Mouse (Mus musculus): ENCODE measurements around the gene Adam17. TPM values are rescaled to one million over a fixed set of nuclear protein-coding genes. Genes with fewer than 3 reads are reported as not detected.

Adam17 gene
- polyA plus RNA-seq, 1 experiment from 2014 or later = 20.0 TPM

- H3K27ac ChIP-seq (replicated peaks) = no peak overlapping the region
- H3K4me2 ChIP-seq (replicated peaks) = no peak overlapping the region
- H3K9ac ChIP-seq (replicated peaks) = no peak overlapping the region
- H3K4me1 ChIP-seq = no peaks in the 10 kb centered on the region
- no peaks in the 10 kb centered on the region for H3K27me3 ChIP-seq
- no peak for ATAC-seq (replicated peaks)
- H3K4me3 ChIP-seq = no peak overlapping the region
- H3K9me3 ChIP-seq = no peaks in the 10 kb centered on the region
- 94% methylated on average over 5 of the region's 5 CpGs for WGBS
- peaks cover 47% of the 10 kb centered on the region for H3K36me3 ChIP-seq
Observed at GRCm38 (mm10) chr12:21340674-21341073, 32.8 kb downstream of the Adam17 start.

- 97% methylated on average over 5 of the region's 5 CpGs for WGBS
- Histone ChIP-seq H3K4me3 (no peak overlapping the region), H3K4me2 (replicated peaks) (no peak overlapping the region), H3K9me3 (no peaks in the 10 kb centered on the region), H3K9ac (replicated peaks) (no peak overlapping the region), H3K4me1 (no peaks in the 10 kb centered on the region), H3K27me3 (no peaks in the 10 kb centered on the region), H3K36me3 (peaks cover 60% of the 10 kb centered on the region), H3K27ac (replicated peaks) (no peak overlapping the region)
- no peak for ATAC-seq (replicated peaks)
Observed at GRCm38 (mm10) chr12:21337171-21337570, 36.3 kb downstream of the Adam17 start.

- Histone ChIP-seq H3K36me3 (peaks cover 73% of the 10 kb centered on the region), H3K27ac (replicated peaks) (no peak overlapping the region), H3K9me3 (no peaks in the 10 kb centered on the region), H3K4me1 (no peaks in the 10 kb centered on the region), H3K4me3 (no peak overlapping the region), H3K9ac (replicated peaks) (no peak overlapping the region), H3K4me2 (replicated peaks) (no peak overlapping the region), H3K27me3 (no peaks in the 10 kb centered on the region)
- no peak for ATAC-seq (replicated peaks)
- WGBS = 87% methylated on average over 7 of the region's 7 CpGs
Observed at GRCm38 (mm10) chr12:21335869-21336268, 37.6 kb downstream of the Adam17 start.

- ATAC-seq (replicated peaks) = no peak
- Histone ChIP-seq H3K27me3 (no peaks in the 10 kb centered on the region), H3K4me2 (replicated peaks) (no peak overlapping the region), H3K9ac (replicated peaks) (no peak overlapping the region), H3K4me3 (no peak overlapping the region), H3K27ac (replicated peaks) (no peak overlapping the region), H3K9me3 (no peaks in the 10 kb centered on the region), H3K36me3 (peaks cover 70% of the 10 kb centered on the region), H3K4me1 (no peaks in the 10 kb centered on the region)
- 90% methylated on average over 5 of the region's 5 CpGs for WGBS
Observed at GRCm38 (mm10) chr12:21333766-21334165, 39.7 kb downstream of the Adam17 start.

GRCm38 (mm10) chr12:21333021-21333420 lies 40.4 kb downstream of the Adam17 start:
- no peak for ATAC-seq (replicated peaks)
- peaks cover 72% of the 10 kb centered on the region for H3K36me3 ChIP-seq
- no peak overlapping the region for H3K4me3 ChIP-seq
- H3K27me3 ChIP-seq = no peaks in the 10 kb centered on the region
- H3K4me1 ChIP-seq = no peaks in the 10 kb centered on the region
- no peak overlapping the region for H3K4me2 ChIP-seq (replicated peaks)
- 93% methylated on average over 7 of the region's 7 CpGs for WGBS
- H3K9ac ChIP-seq (replicated peaks) = no peak overlapping the region
- no peak overlapping the region for H3K27ac ChIP-seq (replicated peaks)
- H3K9me3 ChIP-seq = no peaks in the 10 kb centered on the region

GRCm38 (mm10) chr12:21331711-21332110 lies 41.7 kb downstream of the Adam17 start:
- H3K9ac ChIP-seq (replicated peaks) = no peak overlapping the region
- no peak for ATAC-seq (replicated peaks)
- H3K36me3 ChIP-seq = peaks cover 82% of the 10 kb centered on the region
- no peaks in the 10 kb centered on the region for H3K27me3 ChIP-seq
- H3K27ac ChIP-seq (replicated peaks) = no peak overlapping the region
- no peaks in the 10 kb centered on the region for H3K9me3 ChIP-seq
- H3K4me3 ChIP-seq = no peak overlapping the region
- no peak overlapping the region for H3K4me2 ChIP-seq (replicated peaks)
- 77% methylated on average over 6 of the region's 6 CpGs for WGBS
- H3K4me1 ChIP-seq = no peaks in the 10 kb centered on the region

- H3K27ac ChIP-seq (replicated peaks) = no peak overlapping the region
- WGBS = 94% methylated on average over 10 of the region's 10 CpGs
- no peak for ATAC-seq (replicated peaks)
- H3K36me3 ChIP-seq = peaks cover 80% of the 10 kb centered on the region
- no peak overlapping the region for H3K4me3 ChIP-seq
- no peak overlapping the region for H3K4me2 ChIP-seq (replicated peaks)
- no peak overlapping the region for H3K9ac ChIP-seq (replicated peaks)
- no peaks in the 10 kb centered on the region for H3K9me3 ChIP-seq
- H3K4me1 ChIP-seq = no peaks in the 10 kb centered on the region
- H3K27me3 ChIP-seq = no peaks in the 10 kb centered on the region
Observed at GRCm38 (mm10) chr12:21330961-21331576, 42.4 kb downstream of the Adam17 start.

- Histone ChIP-seq H3K4me2 (replicated peaks) (no peak overlapping the region), H3K27me3 (no peaks in the 10 kb centered on the region), H3K4me1 (no peaks in the 10 kb centered on the region), H3K9ac (replicated peaks) (no peak overlapping the region), H3K4me3 (no peak overlapping the region), H3K9me3 (no peaks in the 10 kb centered on the region), H3K27ac (replicated peaks) (no peak overlapping the region), H3K36me3 (peaks cover 82% of the 10 kb centered on the region)
- ATAC-seq (replicated peaks) = no peak
- WGBS = 92% methylated on average over 9 of the region's 9 CpGs
Observed at GRCm38 (mm10) chr12:21329661-21330400, 43.6 kb downstream of the Adam17 start.

- Histone ChIP-seq H3K27ac (replicated peaks) (no peak overlapping the region), H3K27me3 (no peaks in the 10 kb centered on the region), H3K4me1 (no peaks in the 10 kb centered on the region), H3K9ac (replicated peaks) (no peak overlapping the region), H3K36me3 (peaks cover 65% of the 10 kb centered on the region), H3K9me3 (no peaks in the 10 kb centered on the region), H3K4me3 (no peak overlapping the region), H3K4me2 (replicated peaks) (no peak overlapping the region)
- ATAC-seq (replicated peaks) = no peak
- 91% methylated on average over 3 of the region's 3 CpGs for WGBS
Observed at GRCm38 (mm10) chr12:21326325-21326724, 47.1 kb downstream of the Adam17 start.

GRCm38 (mm10) chr12:21325266-21325665 lies 48.2 kb downstream of the Adam17 start:
- no peak overlapping the region for H3K4me3 ChIP-seq
- no peak overlapping the region for H3K9ac ChIP-seq (replicated peaks)
- no peak overlapping the region for H3K27ac ChIP-seq (replicated peaks)
- H3K4me2 ChIP-seq (replicated peaks) = no peak overlapping the region
- H3K4me1 ChIP-seq = no peaks in the 10 kb centered on the region
- 92% methylated on average over 8 of the region's 8 CpGs for WGBS
- H3K36me3 ChIP-seq = peaks cover 59% of the 10 kb centered on the region
- H3K27me3 ChIP-seq = no peaks in the 10 kb centered on the region
- no peaks in the 10 kb centered on the region for H3K9me3 ChIP-seq
- ATAC-seq (replicated peaks) = no peak

GRCm38 (mm10) chr12:21324101-21324500 lies 49.3 kb downstream of the Adam17 start:
- no peaks in the 10 kb centered on the region for H3K4me1 ChIP-seq
- H3K36me3 ChIP-seq = peaks cover 52% of the 10 kb centered on the region
- H3K4me2 ChIP-seq (replicated peaks) = no peak overlapping the region
- 83% methylated on average over 5 of the region's 5 CpGs for WGBS
- no peaks in the 10 kb centered on the region for H3K27me3 ChIP-seq
- no peak overlapping the region for H3K9ac ChIP-seq (replicated peaks)
- no peaks in the 10 kb centered on the region for H3K9me3 ChIP-seq
- no peak overlapping the region for H3K4me3 ChIP-seq
- H3K27ac ChIP-seq (replicated peaks) = no peak overlapping the region
- no peak for ATAC-seq (replicated peaks)

- Histone ChIP-seq H3K27me3 (no peaks in the 10 kb centered on the region), H3K4me3 (no peak overlapping the region), H3K4me2 (replicated peaks) (no peak overlapping the region), H3K27ac (replicated peaks) (no peak overlapping the region), H3K9ac (replicated peaks) (no peak overlapping the region), H3K4me1 (no peaks in the 10 kb centered on the region), H3K36me3 (peaks cover 40% of the 10 kb centered on the region), H3K9me3 (no peaks in the 10 kb centered on the region)
- WGBS = 85% methylated on average over 9 of the region's 9 CpGs
- ATAC-seq (replicated peaks) = no peak
Observed at GRCm38 (mm10) chr12:21322856-21323255, 50.6 kb downstream of the Adam17 start.

GRCm38 (mm10) chr12:21322296-21322695 lies 51.1 kb downstream of the Adam17 start:
- 84% methylated on average over 4 of the region's 4 CpGs for WGBS
- H3K36me3 ChIP-seq = peaks cover 35% of the 10 kb centered on the region
- ATAC-seq (replicated peaks) = no peak
- no peaks in the 10 kb centered on the region for H3K27me3 ChIP-seq
- H3K27ac ChIP-seq (replicated peaks) = no peak overlapping the region
- no peak overlapping the region for H3K9ac ChIP-seq (replicated peaks)
- H3K4me2 ChIP-seq (replicated peaks) = no peak overlapping the region
- no peak overlapping the region for H3K4me3 ChIP-seq
- peaks cover 2% of the 10 kb centered on the region; the same call in 1 of the 2 replicates for H3K4me1 ChIP-seq
- H3K9me3 ChIP-seq = no peaks in the 10 kb centered on the region
